Mouse (Mus musculus) MEL-GATA-1-ER (cell line): ENCODE data around the gene Ppp6r2.
A peak's percentile ranks its signal among the peaks of the same experiment; 100 is the strongest.

Source experiments
- DNase-seq: peaks from one replicate; pipeline ENCODE4 v3.0.0-alpha.2; 2012; ENCODE audit warnings: low read depth; ENCODE audit errors: extremely low read depth

Ppp6r2 gene

GRCm38 (mm10) chr15:89181561-89182270, 29.6 kb upstream of the Ppp6r2 start:
- no peak for DNase-seq

DNA sequence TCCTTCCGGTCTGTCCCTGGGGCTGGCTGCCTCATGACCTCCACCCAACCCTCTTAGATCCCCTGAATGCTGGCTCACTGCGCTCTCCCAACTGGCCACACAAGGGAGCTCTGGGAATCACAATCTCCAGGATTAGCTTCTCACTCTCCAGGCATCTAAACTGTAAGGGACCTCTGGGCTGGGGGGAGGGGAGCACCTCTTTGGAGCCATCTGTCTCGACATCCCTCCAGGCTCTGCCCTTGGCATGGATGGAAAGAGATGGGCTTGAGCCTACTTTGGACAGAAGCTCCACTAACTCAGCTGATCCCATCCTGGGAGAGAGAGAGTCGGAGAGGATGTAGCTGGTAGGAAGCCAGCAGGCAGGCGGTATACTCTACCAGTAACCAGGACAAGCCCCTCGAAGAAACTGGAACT, 29.0 kb upstream of the Ppp6r2 start:
- no peak for DNase-seq

- DNase-seq, result no peak
Measured at GRCm38 (mm10) chr15:89182842-89183241, 28.5 kb upstream of the Ppp6r2 start.

- DNase-seq, result no peak
Measured at GRCm38 (mm10) chr15:89184141-89184936, 27.0 kb upstream of the Ppp6r2 start.

GRCm38 (mm10) chr15:89184937-89185227, 26.5 kb upstream of the Ppp6r2 start:
- DNase-seq, result no peak

DNA sequence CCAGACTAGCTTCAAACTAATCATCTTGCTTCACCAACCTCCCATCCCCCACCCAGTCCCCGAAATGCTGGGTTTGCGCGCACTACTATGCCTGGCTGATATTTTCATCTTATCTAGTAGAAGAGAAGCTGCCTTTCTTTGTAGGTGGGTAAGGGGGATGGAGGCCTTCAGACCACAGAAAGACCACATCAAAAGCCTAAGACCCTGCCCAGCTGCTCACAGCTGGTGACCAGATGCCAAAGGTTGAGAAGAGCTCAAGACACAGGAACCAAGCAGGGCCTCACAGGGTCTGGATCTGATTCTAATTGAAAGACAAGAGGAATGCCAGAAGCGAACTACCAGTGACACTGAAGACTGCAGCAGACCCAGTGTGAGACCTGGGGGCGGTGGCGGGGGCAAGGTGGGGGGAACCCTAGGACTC, 16.1 kb upstream of the Ppp6r2 start:
- DNase-seq, result no peak

GRCm38 (mm10) chr15:89195690-89196312, 15.6 kb upstream of the Ppp6r2 start:
- peak; percentile 70 for DNase-seq

DNA sequence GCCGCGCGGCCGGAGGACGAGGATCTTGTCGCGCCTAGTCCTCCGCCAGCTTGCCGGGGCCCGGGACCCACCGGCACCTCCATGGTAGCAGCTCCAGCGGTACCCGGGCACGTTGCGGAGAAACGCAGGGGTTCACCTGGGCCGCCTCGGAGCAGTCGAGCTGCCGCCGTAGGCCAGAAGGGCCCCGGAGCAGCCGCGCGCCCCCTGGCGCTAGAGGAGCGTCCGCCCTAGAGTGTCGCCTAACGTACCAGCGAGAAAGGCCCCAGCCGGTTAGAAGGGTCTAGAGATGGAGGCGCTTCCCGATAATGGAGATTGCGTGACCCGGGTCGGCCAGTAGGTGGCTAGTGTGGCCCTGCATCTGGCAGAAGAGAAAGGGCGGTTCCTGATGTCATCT, 15.0 kb upstream of the Ppp6r2 start, which contains the start of gene Dennd6b:
Gene Dennd6b (minus strand): TSS at position 184 of the 394 bp plus-strand sequence.
- DNase-seq, result peak; percentile 92

GRCm38 (mm10) chr15:89197056-89197455, 14.3 kb upstream of the Ppp6r2 start:
- no peak for DNase-seq

DNA sequence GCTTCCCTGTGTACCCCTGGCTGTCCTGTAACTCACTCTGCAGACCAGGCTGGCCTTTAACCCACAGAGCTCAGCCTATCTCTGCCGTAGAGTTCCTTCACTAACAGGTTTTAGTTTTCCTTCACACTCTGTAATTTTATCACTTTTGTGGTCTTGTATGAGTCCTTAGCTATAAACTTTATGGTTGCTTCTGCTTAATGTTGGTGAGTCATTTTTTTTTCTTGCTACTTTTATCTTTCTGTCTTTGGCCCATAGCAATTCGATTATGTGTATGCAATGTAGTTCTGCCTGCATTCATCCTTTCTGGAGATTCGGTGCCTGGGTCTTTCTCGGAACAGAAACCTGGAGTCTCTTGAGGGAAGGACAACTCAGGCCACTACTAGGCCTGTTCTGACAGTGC, 3.9 kb upstream of the Ppp6r2 start:
- no peak for DNase-seq

GRCm38 (mm10) chr15:89209886-89210761, 1.2 kb upstream of the Ppp6r2 start:
- DNase-seq, result peak; percentile 68

DNA sequence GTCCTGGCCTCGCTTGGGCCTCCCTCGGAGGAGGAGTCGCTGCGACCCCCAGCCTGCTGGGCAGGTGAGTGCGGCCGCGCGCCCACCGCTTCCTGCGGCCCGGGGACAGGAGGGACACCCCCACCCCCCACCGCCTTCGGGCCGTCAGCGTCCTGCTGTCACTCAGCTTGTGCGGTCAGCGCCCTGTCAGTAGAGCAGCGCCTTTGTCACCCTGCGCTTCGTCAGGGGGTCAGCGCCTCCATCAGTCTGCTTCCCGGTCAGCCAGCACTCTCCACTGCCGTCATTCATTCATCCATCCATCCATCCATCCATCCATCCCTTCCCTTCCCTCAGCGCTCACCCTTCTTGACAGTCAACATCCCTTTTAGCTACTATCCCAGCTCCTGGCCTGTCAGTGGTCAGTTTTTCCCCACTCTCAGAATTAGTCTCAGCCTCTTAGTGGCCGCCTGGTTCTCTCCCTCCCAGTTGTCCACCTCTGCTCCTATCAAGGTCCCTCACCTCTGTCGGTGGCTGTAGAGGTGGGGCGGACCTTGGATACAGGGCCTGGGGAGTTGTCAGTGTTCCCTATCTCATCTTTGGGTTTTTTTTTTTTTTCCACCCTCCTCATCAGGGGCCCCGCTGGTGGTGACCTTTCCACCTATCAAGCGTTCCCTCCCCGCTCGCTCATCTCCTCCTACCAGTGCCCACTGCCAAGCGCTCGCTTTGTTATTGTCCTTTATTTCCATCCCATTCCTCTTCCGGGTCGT, 536 bp downstream of the Ppp6r2 start:
- DNase-seq, result no peak

DNA sequence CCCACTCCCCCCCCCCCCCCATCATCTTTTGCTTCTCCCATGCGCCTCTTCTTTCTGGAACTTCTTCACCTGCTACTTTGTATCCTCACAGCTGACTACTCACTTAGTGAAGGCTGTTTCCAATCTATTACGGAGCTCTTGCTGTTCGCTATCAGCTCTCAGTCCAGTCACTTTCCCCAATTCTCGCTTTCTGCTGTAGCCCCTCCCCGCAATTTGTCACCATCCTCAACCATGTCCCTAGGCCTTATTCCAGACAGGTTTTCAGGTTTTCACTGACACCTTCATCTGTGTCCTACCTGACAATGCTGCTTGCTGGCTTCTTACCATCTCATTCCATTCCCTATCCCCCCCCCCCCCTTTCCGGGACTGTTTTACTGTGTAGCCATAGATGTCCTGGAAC, 1.1 kb downstream of the Ppp6r2 start:
- DNase-seq, result no peak

- DNase-seq, result no peak
Measured at GRCm38 (mm10) chr15:89213517-89213916, 2.2 kb downstream of the Ppp6r2 start.

GRCm38 (mm10) chr15:89214953-89215352, 3.6 kb downstream of the Ppp6r2 start:
- DNase-seq, result no peak

GRCm38 (mm10) chr15:89215611-89216233, 4.4 kb downstream of the Ppp6r2 start:
- DNase-seq, result peak; percentile 52

- no peak for DNase-seq
Measured at GRCm38 (mm10) chr15:89233586-89233985, 22.2 kb downstream of the Ppp6r2 start.

DNA sequence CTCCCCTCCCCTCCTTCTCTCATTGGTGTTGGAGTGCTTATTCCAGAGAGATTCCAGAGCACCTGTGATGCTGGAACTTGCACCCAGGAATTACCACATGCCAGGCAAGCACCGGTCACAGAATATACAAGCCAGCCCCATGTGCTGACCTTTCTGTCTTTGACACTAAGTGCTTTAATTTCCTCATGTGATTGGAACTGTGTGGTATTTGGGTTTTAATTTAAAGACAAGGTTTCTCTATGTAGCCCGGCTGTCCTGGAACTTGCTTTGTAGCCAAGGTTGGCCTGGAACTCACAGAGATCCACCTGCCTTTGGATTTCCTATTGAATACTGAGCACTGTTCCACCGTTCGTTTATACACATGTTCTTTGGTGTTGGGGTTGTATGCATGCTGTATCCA, 22.7 kb downstream of the Ppp6r2 start:
- no peak for DNase-seq

GRCm38 (mm10) chr15:89239751-89240392, 28.5 kb downstream of the Ppp6r2 start:
- peak; percentile 71 for DNase-seq

DNA sequence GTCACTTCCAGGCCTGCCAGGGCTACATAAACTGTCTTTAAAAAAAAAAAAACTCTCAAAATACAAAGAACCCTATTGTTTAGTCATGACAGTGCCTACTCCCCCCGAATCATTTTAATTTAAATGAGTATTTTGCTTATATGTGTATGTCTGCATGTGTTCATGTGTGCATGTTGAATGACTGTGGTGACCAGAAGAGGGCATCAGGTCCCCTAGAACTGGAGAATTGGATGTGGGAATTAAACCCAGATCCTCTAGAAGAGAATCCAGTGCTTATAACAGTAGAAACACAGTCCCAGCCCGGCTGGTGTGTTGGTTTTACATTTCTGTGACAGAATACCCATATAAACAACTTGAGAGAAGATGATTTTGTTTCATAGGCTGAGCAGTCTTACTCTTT, 29.7 kb downstream of the Ppp6r2 start:
- no peak for DNase-seq
